Mouse (Mus musculus) hindbrain, embryonic 13.5 days (tissue): Measurements from ENCODE around the gene Mvp. TPM values are rescaled to one million over a fixed set of nuclear protein-coding genes. Genes with fewer than 3 reads are reported as not detected.
A peak's percentile ranks its signal among the peaks of the same experiment; 100 is the strongest.

Experiments
- ATAC-seq: fragments of 200-750 bp; cut with Nextera tagmentation; 2 replicates; pipeline ENCODE4 v1.8.0; 2017; ENCODE audit warnings: moderate TSS enrichment; ENCODE audit not compliant: low FRiP score
- H3K27ac ChIP-seq: fragments of 300-500 bp; sonication (generic); 2 replicates; pipeline ENCODE4 v1.5.1; 2015; ENCODE audit warnings: inconsistent platforms, mild to moderate bottlenecking, moderate library complexity
- H3K27me3 ChIP-seq: fragments of 300-500 bp; sonication (generic); 2 replicates; pipeline ENCODE4 v1.6.1; 2015; ENCODE audit warnings: mild to moderate bottlenecking, inconsistent platforms
- H3K36me3 ChIP-seq: fragments of 300-500 bp; sonication (generic); 2 replicates; pipeline ENCODE4 v1.6.1; 2015; ENCODE audit warnings: mild to moderate bottlenecking, inconsistent platforms
- H3K4me1 ChIP-seq: fragments of 300-500 bp; sonication (generic); replicated peaks from 2 replicates; pipeline ENCODE4 v1.6.1; 2015; ENCODE audit warnings: inconsistent platforms
- H3K4me2 ChIP-seq: fragments of 300-500 bp; sonication (generic); 2 replicates; pipeline ENCODE4 v1.6.1; 2015; ENCODE audit warnings: inconsistent platforms, mild to moderate bottlenecking, moderate library complexity
- H3K4me3 ChIP-seq: fragments of 300-500 bp; sonication (generic); 2 replicates; pipeline ENCODE4 v1.5.1; 2015; ENCODE audit warnings: mild to moderate bottlenecking, inconsistent platforms
- H3K9ac ChIP-seq: fragments of 300-500 bp; sonication (generic); 2 replicates; pipeline ENCODE4 v1.6.1; 2015; ENCODE audit warnings: mild to moderate bottlenecking, inconsistent platforms
- H3K9me3 ChIP-seq: fragments of 300-500 bp; sonication (generic); 2 replicates; pipeline ENCODE4 v1.6.1; 2016; ENCODE audit warnings: inconsistent platforms
- WGBS: fragments of 180-500 bp; shearing (Covaris S2); methylation state at CpG from one replicate; pipeline ENCODE4 v1.1.7; 2015; 5-methylcytosine and 5-hydroxymethylcytosine counted together
- polyA plus RNA-seq: library from polyadenylated mRNA; unstranded; fragments of >200 nt; fragmentation: Nextera tagmentation; extraction: Ambion mirVana; gene quantifications from 2 replicates; pipeline ENCODE4 v1.2.1, GENCODE M21; 2015

The Mvp gene
- polyA plus RNA-seq: 4.5 and 5.2 TPM in 2 replicates

GRCm38 (mm10) chr7:127014320-127014719 is at the start of gene Mvp:
Gene Mvp (minus strand): TSS chr7:127014621.
- no peaks in the 10 kb centered on the region for H3K9me3 ChIP-seq
- peak within 1 kb of the TSS; percentile 65 for H3K4me3 ChIP-seq
- WGBS: 70% methylated on average over 11 of the region's 11 CpGs
- ATAC-seq: no peak
- no peaks in the 10 kb centered on the region for H3K27me3 ChIP-seq
- H3K4me1 ChIP-seq: peaks cover 52% of the 10 kb centered on the region
- H3K27ac ChIP-seq: peak within 1 kb of the TSS; percentile 98; the same call in 1 of the 2 replicates
- H3K4me2 ChIP-seq: peak within 1 kb of the TSS; percentile 93
- peak within 1 kb of the TSS; percentile 92 for H3K9ac ChIP-seq
- H3K36me3 ChIP-seq: peaks cover 38% of the 10 kb centered on the region

- H3K4me2 ChIP-seq: no peak overlapping the region
- H3K4me1 ChIP-seq: no peaks in the 10 kb centered on the region
- no peak for ATAC-seq
- no peaks in the 10 kb centered on the region for H3K9me3 ChIP-seq
- no peak overlapping the region for H3K4me3 ChIP-seq
- 78% methylated on average over 5 of the region's 5 CpGs for WGBS
- no peak overlapping the region for H3K9ac ChIP-seq
- H3K27ac ChIP-seq: no peak overlapping the region
- H3K27me3 ChIP-seq: 0 out of 2 replicates have a peak, but pooled peaks cover 20% of the 10 kb centered on the region
- no peaks in the 10 kb centered on the region for H3K36me3 ChIP-seq
These were observed 40.7 kb upstream of the Mvp start for GRCm38 (mm10) chr7:127055026-127055585.

DNA sequence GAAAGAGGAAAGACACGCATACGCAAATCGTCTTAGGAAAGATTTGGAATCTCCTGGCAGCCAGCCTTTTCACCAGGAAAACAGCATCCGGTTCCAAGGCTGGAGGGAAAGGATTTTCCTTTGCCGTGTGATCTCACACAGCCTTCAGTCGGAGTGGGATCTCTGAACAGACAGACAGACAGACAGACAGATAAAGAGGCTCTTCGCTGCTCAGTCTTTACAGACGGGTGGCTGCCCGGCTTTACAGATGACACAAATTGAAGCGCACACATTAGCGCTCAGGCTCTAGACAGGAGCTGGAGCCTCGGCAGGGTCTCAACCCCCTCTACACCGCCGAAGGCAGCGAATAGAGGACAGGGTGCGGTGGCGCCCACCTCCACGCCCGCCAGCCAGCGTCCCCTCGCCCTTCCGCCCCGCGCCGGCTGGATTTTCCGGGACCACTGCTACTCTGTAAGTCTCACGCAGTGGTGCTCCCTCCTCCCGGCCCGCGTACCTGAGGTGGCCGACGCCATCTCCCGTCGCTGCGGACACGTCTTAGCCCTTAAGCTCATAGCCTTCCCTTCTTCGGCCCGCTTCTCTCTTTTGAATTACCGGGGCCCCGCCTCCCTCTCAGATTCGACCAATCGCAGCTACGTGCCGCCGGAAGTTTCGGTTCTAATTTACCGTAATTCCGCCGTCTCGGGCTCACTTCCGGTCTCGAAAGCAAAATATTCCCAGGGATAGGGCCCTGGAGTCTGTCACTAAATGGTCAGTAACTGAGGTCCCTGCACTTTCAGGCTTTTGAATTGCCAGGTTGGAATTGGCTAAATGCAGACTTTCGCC is 27.6 kb upstream of the Mvp start, which contains the start of gene Kif22:
Kif22 (minus strand) TSS at position 621 of the 822 bp plus-strand sequence.
- H3K4me2 ChIP-seq: peak within 1 kb of the TSS; percentile 96
- peaks cover 20% of the 10 kb centered on the region for H3K4me1 ChIP-seq
- WGBS: under 1% methylated on average over 52 of the region's 53 CpGs
- H3K36me3 ChIP-seq: no peaks in the 10 kb centered on the region
- H3K27me3 ChIP-seq: no peaks in the 10 kb centered on the region
- H3K4me3 ChIP-seq: peak within 1 kb of the TSS; percentile 71
- ATAC-seq: peak; percentile 59; the same call in 1 of the 2 replicates
- H3K27ac ChIP-seq: peak within 1 kb of the TSS; percentile 77
- peak within 1 kb of the TSS; percentile 86 for H3K9ac ChIP-seq
- no peaks in the 10 kb centered on the region for H3K9me3 ChIP-seq

GRCm38 (mm10) chr7:127031244-127031643 is 16.8 kb upstream of the Mvp start:
- Histone ChIP-seq H3K4me3 (no peak overlapping the region), H3K27ac (no peak overlapping the region), H3K4me2 (no peak overlapping the region), H3K9ac (no peak overlapping the region), H3K4me1 (peaks cover 10% of the 10 kb centered on the region), H3K27me3 (no peaks in the 10 kb centered on the region), H3K36me3 (peaks cover 8% of the 10 kb centered on the region; the same call in 1 of the 2 replicates), H3K9me3 (no peaks in the 10 kb centered on the region)
- WGBS: 96% methylated on average over 1 of the region's 1 CpGs
- no peak for ATAC-seq

GRCm38 (mm10) chr7:127030172-127030571 is 15.8 kb upstream of the Mvp start:
- H3K9ac ChIP-seq: no peak overlapping the region
- no peak overlapping the region for H3K27ac ChIP-seq
- H3K9me3 ChIP-seq: no peaks in the 10 kb centered on the region
- H3K27me3 ChIP-seq: no peaks in the 10 kb centered on the region
- peaks cover 8% of the 10 kb centered on the region; the same call in 1 of the 2 replicates for H3K36me3 ChIP-seq
- H3K4me1 ChIP-seq: peaks cover 13% of the 10 kb centered on the region
- no peak overlapping the region for H3K4me3 ChIP-seq
- no peak overlapping the region for H3K4me2 ChIP-seq
- 93% methylated on average over 1 of the region's 1 CpGs for WGBS
- ATAC-seq: no peak

- Histone ChIP-seq H3K36me3 (peaks cover 20% of the 10 kb centered on the region), H3K4me1 (peaks cover 36% of the 10 kb centered on the region), H3K9ac (peak overlapping the region; percentile 74), H3K27ac (peak overlapping the region; percentile 100), H3K27me3 (no peaks in the 10 kb centered on the region), H3K4me2 (peak overlapping the region; percentile 68), H3K4me3 (peak overlapping the region; percentile 96), H3K9me3 (no peaks in the 10 kb centered on the region)
- 61% methylated on average over 8 of the region's 8 CpGs for WGBS
- ATAC-seq: peak; percentile 11; the same call in 1 of the 2 replicates
These were observed 13.5 kb upstream of the Mvp start for GRCm38 (mm10) chr7:127027885-127028284.

DNA sequence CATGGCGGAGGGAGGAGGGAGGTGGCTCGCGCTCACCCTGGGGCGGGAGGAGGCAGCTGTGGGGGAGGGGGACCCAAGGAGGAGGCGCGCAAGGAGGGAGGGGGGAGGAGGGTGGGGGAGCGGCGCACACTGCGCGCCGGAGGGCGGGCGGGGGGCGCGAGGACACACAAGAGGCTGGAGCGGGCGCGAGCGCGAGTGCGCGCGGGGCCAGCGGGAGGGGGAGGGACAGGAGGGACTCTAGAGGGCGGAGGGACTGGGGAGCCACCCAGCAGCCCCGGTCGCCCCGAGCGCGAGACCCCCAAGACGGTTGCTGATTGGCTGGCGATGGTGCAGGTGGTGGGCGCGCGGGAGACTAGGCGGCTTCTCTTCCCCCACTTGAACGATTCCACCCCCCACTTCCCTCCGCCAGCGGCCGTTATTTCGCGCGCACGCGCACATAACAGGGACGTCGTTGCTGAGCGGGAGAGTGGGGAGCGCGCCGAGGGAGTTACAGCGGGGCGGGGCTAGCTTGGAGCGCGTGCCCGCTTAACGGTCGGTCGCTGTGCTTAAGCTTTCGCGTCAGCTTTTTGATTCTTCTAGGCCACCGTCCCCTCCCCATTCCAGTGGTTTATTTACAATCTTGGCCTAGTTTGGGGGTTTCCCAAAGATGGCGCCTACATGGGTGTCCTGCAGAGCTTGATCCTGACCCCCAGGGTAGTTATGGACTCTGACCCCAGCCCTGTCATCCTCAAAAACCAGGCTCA is 12.7 kb upstream of the Mvp start, which contains the start of gene Maz:
Maz (minus strand) TSS at position 54 of the 743 bp plus-strand sequence.
- peak within 1 kb of the TSS; percentile 96 for H3K4me3 ChIP-seq
- peak within 1 kb of the TSS; percentile 98 for H3K4me2 ChIP-seq
- no peaks in the 10 kb centered on the region for H3K27me3 ChIP-seq
- peak within 1 kb of the TSS; percentile 100 for H3K9ac ChIP-seq
- peaks cover 23% of the 10 kb centered on the region for H3K36me3 ChIP-seq
- peak; percentile 91 for ATAC-seq
- H3K4me1 ChIP-seq: peaks cover 44% of the 10 kb centered on the region
- peak within 1 kb of the TSS; percentile 100 for H3K27ac ChIP-seq
- H3K9me3 ChIP-seq: no peaks in the 10 kb centered on the region
- under 1% methylated on average over 47 of the region's 63 CpGs for WGBS

- H3K4me2 ChIP-seq: peak overlapping the region; percentile 98
- peaks cover 28% of the 10 kb centered on the region for H3K36me3 ChIP-seq
- H3K4me3 ChIP-seq: peak overlapping the region; percentile 96
- H3K9ac ChIP-seq: peak overlapping the region; percentile 100
- peak overlapping the region; percentile 100 for H3K27ac ChIP-seq
- H3K9me3 ChIP-seq: no peaks in the 10 kb centered on the region
- WGBS: no CpG with 5 or more reads among the region's 48 CpGs
- no peaks in the 10 kb centered on the region for H3K27me3 ChIP-seq
- H3K4me1 ChIP-seq: peaks cover 49% of the 10 kb centered on the region
- ATAC-seq: no peak
These were observed 12.2 kb upstream of the Mvp start for GRCm38 (mm10) chr7:127026616-127026983.

- H3K4me3 ChIP-seq: peak overlapping the region; percentile 96
- peaks cover 28% of the 10 kb centered on the region for H3K36me3 ChIP-seq
- H3K4me1 ChIP-seq: peaks cover 53% of the 10 kb centered on the region
- WGBS: 0% methylated on average over 10 of the region's 48 CpGs
- no peaks in the 10 kb centered on the region for H3K27me3 ChIP-seq
- peak overlapping the region; percentile 100 for H3K27ac ChIP-seq
- no peaks in the 10 kb centered on the region for H3K9me3 ChIP-seq
- peak overlapping the region; percentile 98 for H3K4me2 ChIP-seq
- no peak for ATAC-seq
- H3K9ac ChIP-seq: peak overlapping the region; percentile 100
These were observed 11.8 kb upstream of the Mvp start for GRCm38 (mm10) chr7:127026161-127026600.

DNA sequence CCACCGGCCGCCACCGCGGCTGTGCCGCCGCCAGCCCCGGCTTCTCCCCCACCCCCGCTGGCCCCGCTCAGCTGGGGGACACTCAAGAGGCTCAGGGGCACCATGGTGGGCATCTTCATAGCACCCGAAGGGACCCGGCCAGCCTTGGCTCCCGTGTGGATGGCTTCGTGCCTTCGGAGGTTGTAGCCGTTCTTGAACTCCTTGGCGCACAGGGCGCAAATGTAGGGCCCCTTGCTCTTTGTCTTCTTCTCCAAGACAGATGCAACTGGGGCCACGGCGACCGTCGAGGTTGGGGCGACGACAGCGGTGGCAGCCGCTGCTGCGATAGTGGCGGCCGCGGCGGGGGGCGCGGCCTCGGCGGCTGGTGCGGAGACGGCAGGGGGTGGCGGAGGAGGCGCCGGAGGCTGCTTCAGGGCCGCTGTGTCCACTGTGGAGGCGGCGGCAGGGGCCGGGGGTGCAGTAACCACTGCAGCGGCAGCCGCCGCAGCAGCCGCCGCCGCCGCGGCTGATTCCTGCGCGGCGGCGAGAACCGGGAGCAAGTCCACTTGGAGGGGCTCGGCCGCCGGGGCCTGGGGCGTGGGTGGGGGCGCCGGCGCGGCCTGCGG is 11.2 kb upstream of the Mvp start:
- H3K4me1 ChIP-seq: peaks cover 58% of the 10 kb centered on the region
- peak overlapping the region; percentile 98 for H3K4me2 ChIP-seq
- peak overlapping the region; percentile 100 for H3K27ac ChIP-seq
- no peak for ATAC-seq
- H3K9me3 ChIP-seq: no peaks in the 10 kb centered on the region
- H3K36me3 ChIP-seq: peaks cover 28% of the 10 kb centered on the region
- under 1% methylated on average over 42 of the region's 65 CpGs for WGBS
- H3K4me3 ChIP-seq: peak overlapping the region; percentile 96
- no peaks in the 10 kb centered on the region for H3K27me3 ChIP-seq
- H3K9ac ChIP-seq: peak overlapping the region; percentile 100

- Histone ChIP-seq H3K4me3 (peak overlapping the region; percentile 96), H3K27ac (peak overlapping the region; percentile 100), H3K27me3 (no peaks in the 10 kb centered on the region), H3K36me3 (peaks cover 28% of the 10 kb centered on the region), H3K4me2 (peak overlapping the region; percentile 98), H3K4me1 (peaks cover 66% of the 10 kb centered on the region), H3K9me3 (no peaks in the 10 kb centered on the region), H3K9ac (peak overlapping the region; percentile 100)
- peak; percentile 46 for ATAC-seq
- under 1% methylated on average over 30 of the region's 30 CpGs for WGBS
These were observed 10.5 kb upstream of the Mvp start for GRCm38 (mm10) chr7:127024755-127025555.
